Mouse (Mus musculus): ENCODE results near the gene Gm3500. TPM values are rescaled to one million over a fixed set of nuclear protein-coding genes. Genes with fewer than 3 reads are reported as not detected.
"Not testable (repeated sequence)": the region's sequence is repeated elsewhere in the genome, so short reads cannot be mapped to it uniquely, and the experiment has no call there.

The Gm3500 gene
- 0.15 and 0.21 TPM in 2 replicates for polyA plus RNA-seq (2015; fragmentation: Nextera tagmentation; extraction: Ambion mirVana)

DNA sequence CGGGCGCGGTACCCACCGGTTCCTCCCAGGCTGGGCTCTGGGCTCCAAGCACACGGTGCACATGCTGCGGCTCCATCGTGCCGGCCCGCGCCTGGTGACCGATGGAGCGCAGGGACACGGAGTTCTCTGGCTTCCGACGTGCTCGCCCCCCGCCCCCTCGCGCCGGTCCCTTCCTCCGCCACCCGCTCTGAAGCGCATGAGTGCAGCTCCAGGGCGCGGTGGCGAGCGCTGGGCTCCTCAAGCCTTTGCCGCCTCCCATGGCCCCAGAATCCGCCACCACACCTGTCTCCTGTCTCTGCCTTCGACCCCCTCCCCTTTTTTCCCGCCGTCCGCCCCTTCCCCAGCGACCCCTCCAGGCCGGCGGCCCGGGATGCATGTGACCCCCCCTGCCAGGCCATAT, at the start of gene Gm3500:
TSS of gene Gm3500 (minus strand) at position 101 of the 400 bp plus-strand sequence.
- not testable (repeated sequence) for H3K36me3 ChIP-seq (ENCODE audit: insufficient read depth, low read length); H3K27me3 ChIP-seq (ENCODE audit: insufficient read depth, low read length); H3K9ac ChIP-seq (ENCODE audit: low read depth, low read length); ATAC-seq (replicated peaks; ENCODE audit: low FRiP score, low read depth); H3K27ac ChIP-seq; H3K4me3 ChIP-seq (replicated peaks; ENCODE audit: low read depth, low read length); H3K4me2 ChIP-seq (ENCODE audit: low read length); DNase-seq (ENCODE audit: low spot score); H3K9me3 ChIP-seq (replicated peaks; ENCODE audit: low read length); H3K4me1 ChIP-seq (replicated peaks; ENCODE audit: insufficient read depth, low read length)
- no CpG with 5 or more reads among the region's 37 CpGs for WGBS

DNA sequence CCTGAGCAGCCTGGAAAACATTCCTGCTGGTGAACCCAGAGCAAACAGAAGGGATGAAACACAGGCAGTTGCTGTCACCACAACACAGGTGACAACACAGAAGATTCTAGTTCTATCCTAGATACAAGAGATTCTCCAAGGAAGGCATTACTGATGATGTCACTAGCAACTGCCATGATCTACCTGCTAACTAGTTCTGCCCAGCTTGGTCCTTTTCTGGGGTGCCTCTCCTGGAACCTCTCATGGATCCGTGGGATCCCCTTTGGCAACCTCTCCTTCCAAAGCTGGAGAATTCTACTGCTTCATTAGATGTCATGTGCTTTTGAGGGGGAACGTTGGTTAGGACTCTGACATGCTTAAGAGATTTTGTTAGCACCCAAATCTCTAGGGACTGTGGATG, 54.0 kb downstream of the Gm3500 start, which contains the start of gene Gm3542:
TSS of gene Gm3542 (minus strand) at position 101 of the 400 bp plus-strand sequence.
- not testable (repeated sequence) for ATAC-seq (replicated peaks; ENCODE audit: low FRiP score, low read depth)
- no CpG with 5 or more reads among the region's 2 CpGs for WGBS

More for the DNA sequence above, 54.0 kb downstream of the Gm3500 start, which contains the start of gene Gm3542:
- H3K27me3 ChIP-seq (ENCODE audit: insufficient read depth, low read length); H3K27ac ChIP-seq; H3K9me3 ChIP-seq (replicated peaks; ENCODE audit: low read length); H3K4me3 ChIP-seq (replicated peaks; ENCODE audit: low read depth, low read length); H3K4me2 ChIP-seq (ENCODE audit: low read length); H3K4me1 ChIP-seq (replicated peaks; ENCODE audit: insufficient read depth, low read length); H3K36me3 ChIP-seq (ENCODE audit: insufficient read depth, low read length); H3K9ac ChIP-seq (ENCODE audit: low read depth, low read length); DNase-seq (ENCODE audit: low spot score): not testable (repeated sequence)

Other genes with a start within 250 kb of the Gm3500 start
- not detected in 2 replicates for gene Gm3317, start 224.5 kb downstream of the Gm3500 start, polyA plus RNA-seq (2015; fragmentation: Nextera tagmentation; extraction: Ambion mirVana)
- gene Gm8271, start 203.3 kb downstream of the Gm3500 start, polyA plus RNA-seq (2015; fragmentation: Nextera tagmentation; extraction: Ambion mirVana): not detected in 2 replicates
- gene Gm3526, start 128.5 kb downstream of the Gm3500 start, polyA plus RNA-seq (2015; fragmentation: Nextera tagmentation; extraction: Ambion mirVana): not detected in 2 replicates
- gene Gm3542, start 54.1 kb downstream of the Gm3500 start, polyA plus RNA-seq (2015; fragmentation: Nextera tagmentation; extraction: Ambion mirVana): not detected in 2 replicates
- gene Gm3194, start 66.4 kb upstream of the Gm3500 start, polyA plus RNA-seq (2015; fragmentation: Nextera tagmentation; extraction: Ambion mirVana): 0.50 and 0.60 TPM in 2 replicates
- gene Gm8246, start 88.8 kb upstream of the Gm3500 start, polyA plus RNA-seq (2015; fragmentation: Nextera tagmentation; extraction: Ambion mirVana): not detected in 2 replicates
- not detected in 2 replicates for gene Gm3187, start 95.2 kb upstream of the Gm3500 start, polyA plus RNA-seq (2015; fragmentation: Nextera tagmentation; extraction: Ambion mirVana)
- gene Gm3488, start 112.6 kb upstream of the Gm3500 start, polyA plus RNA-seq (2015; fragmentation: Nextera tagmentation; extraction: Ambion mirVana): 0.50 and 0.59 TPM in 2 replicates
- gene Gm3532, start 149.4 kb upstream of the Gm3500 start, polyA plus RNA-seq (2015; fragmentation: Nextera tagmentation; extraction: Ambion mirVana): not detected in 2 replicates
- not detected in 2 replicates for gene Gm8265, start 244.0 kb upstream of the Gm3500 start, polyA plus RNA-seq (2015; fragmentation: Nextera tagmentation; extraction: Ambion mirVana)

All from kidney, postnatal 0 days (tissue).